In genomic region chr17:5506553-5506952, GRCm38 (mm10) we compare ENCODE assay signal across 10 mouse cellular contexts. TPM values are rescaled to one million over a fixed set of nuclear protein-coding genes. Genes with fewer than 3 reads are reported as not detected.
DNase-seq lines count a peak whose midpoint lies in the region; ATAC-seq lines count a peak whose summit lies in the region.
"Had no signal": no experiment of that assay in that cellular context is flagged by ENCODE, and none has a peak within 500 bp of the region (broad histone marks: within the 10 kb centered on the region; RNA-seq: fewer than 3 reads in every experiment).

No protein-coding gene starts in this region.

- 52% methylated on average over 7 of the region's 7 CpGs for WGBS in hindbrain, embryonic 14.5 days
- 74% methylated on average over 7 of the region's 7 CpGs for WGBS in hindbrain, embryonic 10.5 days
- WGBS in neural tube, embryonic 14.5 days, result 56% methylated on average over 7 of the region's 7 CpGs
- WGBS in neural tube, embryonic 15.5 days, result 54% methylated on average over 7 of the region's 7 CpGs
- WGBS in forebrain, embryonic 14.5 days, result 51% methylated on average over 7 of the region's 7 CpGs

- no peak overlapping the region for H3K9ac ChIP-seq in hindbrain, embryonic 14.5 days
- H3K9ac ChIP-seq in neural tube, embryonic 14.5 days (replicated peaks; ENCODE audit: low read depth, low read length), result no peak overlapping the region
- H3K9ac ChIP-seq in neural tube, embryonic 15.5 days (replicated peaks), result no peak overlapping the region
- H3K9ac ChIP-seq in forebrain, embryonic 14.5 days (ENCODE audit: low read length), result no peak overlapping the region
- H3K9ac ChIP-seq: embryonic facial prominence, embryonic 15.5 days had no signal

- H3K9me3 ChIP-seq in hindbrain, embryonic 14.5 days (ENCODE audit: control insufficient read depth, low read length), result no peaks in the 10 kb centered on the region
- no peaks in the 10 kb centered on the region for H3K9me3 ChIP-seq in hindbrain, embryonic 10.5 days
- H3K9me3 ChIP-seq in neural tube, embryonic 14.5 days (ENCODE audit: control insufficient read depth, low read length), result no peaks in the 10 kb centered on the region
- no peaks in the 10 kb centered on the region for H3K9me3 ChIP-seq in neural tube, embryonic 15.5 days (replicated peaks)
- H3K9me3 ChIP-seq in forebrain, embryonic 14.5 days (replicated peaks; ENCODE audit: control insufficient read depth, low read length), result no peaks in the 10 kb centered on the region
- H3K9me3 ChIP-seq: embryonic facial prominence, embryonic 15.5 days had no signal

- no peak overlapping the region for H3K4me2 ChIP-seq in hindbrain, embryonic 14.5 days (replicated peaks)
- no peak overlapping the region for H3K4me2 ChIP-seq in neural tube, embryonic 14.5 days (ENCODE audit: low read depth, low read length)
- H3K4me2 ChIP-seq in neural tube, embryonic 15.5 days, result no peak overlapping the region
- H3K4me2 ChIP-seq in forebrain, embryonic 14.5 days (ENCODE audit: low read length), result no peak overlapping the region
- H3K4me2 ChIP-seq: embryonic facial prominence, embryonic 15.5 days had no signal

- H3K4me3 ChIP-seq in hindbrain, embryonic 14.5 days (replicated peaks; ENCODE audit: low read length), result no peak overlapping the region
- no peak overlapping the region for H3K4me3 ChIP-seq in hindbrain, embryonic 10.5 days
- H3K4me3 ChIP-seq in neural tube, embryonic 14.5 days (ENCODE audit: low read depth, low read length), result no peak overlapping the region
- no peak overlapping the region for H3K4me3 ChIP-seq in neural tube, embryonic 15.5 days (replicated peaks)
- H3K4me3 ChIP-seq in forebrain, embryonic 14.5 days (ENCODE audit: low read depth, low read length), result no peak overlapping the region
- H3K4me3 ChIP-seq: embryonic facial prominence, embryonic 15.5 days had no signal

- no peaks in the 10 kb centered on the region for H3K4me1 ChIP-seq in hindbrain, embryonic 14.5 days (replicated peaks; ENCODE audit: control insufficient read depth, insufficient read depth, low read length)
- peaks cover 9% of the 10 kb centered on the region; the same call in 1 of the 2 replicates for H3K4me1 ChIP-seq in hindbrain, embryonic 10.5 days (replicated peaks)
- no peaks in the 10 kb centered on the region for H3K4me1 ChIP-seq in neural tube, embryonic 14.5 days (ENCODE audit: control insufficient read depth, insufficient read depth, low read length)
- peaks cover 12% of the 10 kb centered on the region; the same call in 1 of the 2 replicates for H3K4me1 ChIP-seq in neural tube, embryonic 15.5 days
- H3K4me1 ChIP-seq in forebrain, embryonic 14.5 days (ENCODE audit: control insufficient read depth, insufficient read depth, low read length), result no peaks in the 10 kb centered on the region

- DNase-seq in hindbrain, embryonic 14.5 days (ENCODE audit: low spot score), result peak; percentile 71
- DNase-seq in hindbrain, embryonic 10.5 days (ENCODE audit: low spot score), result no peak
- DNase-seq in forebrain, embryonic 14.5 days (ENCODE audit: low spot score), result peak; percentile 85
- DNase-seq in right cerebral cortex, postnatal 14 days, result peak; percentile 45
- no peak for DNase-seq in urinary bladder, adult 2 months (ENCODE audit: low spot score)
- no peak for DNase-seq in T-cell, adult 2 months (ENCODE audit: low spot score)
- DNase-seq: layer of hippocampus, postnatal 36 days had no signal

- H3K27ac ChIP-seq in hindbrain, embryonic 14.5 days, result no peak overlapping the region
- no peak overlapping the region for H3K27ac ChIP-seq in hindbrain, embryonic 10.5 days
- H3K27ac ChIP-seq in neural tube, embryonic 14.5 days (ENCODE audit: low read depth, low read length), result no peak overlapping the region
- H3K27ac ChIP-seq in neural tube, embryonic 15.5 days (replicated peaks), result no peak overlapping the region
- H3K27ac ChIP-seq in forebrain, embryonic 14.5 days (ENCODE audit: low read depth, low read length), result peak overlapping the region; percentile 4; the same call in 1 of the 2 replicates
- H3K27ac ChIP-seq: embryonic facial prominence, embryonic 15.5 days had no signal

- no peaks in the 10 kb centered on the region for H3K36me3 ChIP-seq in hindbrain, embryonic 14.5 days (replicated peaks; ENCODE audit: control insufficient read depth, insufficient read depth)
- no peaks in the 10 kb centered on the region for H3K36me3 ChIP-seq in hindbrain, embryonic 10.5 days
- no peaks in the 10 kb centered on the region for H3K36me3 ChIP-seq in neural tube, embryonic 14.5 days (ENCODE audit: control insufficient read depth, insufficient read depth, low read length)
- no peaks in the 10 kb centered on the region for H3K36me3 ChIP-seq in neural tube, embryonic 15.5 days
- no peaks in the 10 kb centered on the region for H3K36me3 ChIP-seq in forebrain, embryonic 14.5 days (ENCODE audit: control insufficient read depth, insufficient read depth, low read length)
- H3K36me3 ChIP-seq: embryonic facial prominence, embryonic 15.5 days had no signal

- no peak for ATAC-seq in hindbrain, embryonic 14.5 days (ENCODE audit: low FRiP score)
- peak; percentile 56; the same call in 1 of the 2 replicates for ATAC-seq in neural tube, embryonic 14.5 days (ENCODE audit: low read depth)
- no peak for ATAC-seq in neural tube, embryonic 15.5 days (ENCODE audit: low FRiP score)
- ATAC-seq in forebrain, embryonic 14.5 days, result peak; percentile 79

- no peaks in the 10 kb centered on the region for H3K27me3 ChIP-seq in hindbrain, embryonic 14.5 days (ENCODE audit: control insufficient read depth, insufficient read depth, low read length)
- H3K27me3 ChIP-seq in hindbrain, embryonic 10.5 days (ENCODE audit: insufficient read depth, poor library complexity, severe bottlenecking), result no peaks in the 10 kb centered on the region
- H3K27me3 ChIP-seq in neural tube, embryonic 14.5 days (ENCODE audit: control insufficient read depth, insufficient read depth, low read length), result no peaks in the 10 kb centered on the region
- no peaks in the 10 kb centered on the region for H3K27me3 ChIP-seq in neural tube, embryonic 15.5 days (replicated peaks)
- no peaks in the 10 kb centered on the region for H3K27me3 ChIP-seq in forebrain, embryonic 14.5 days (replicated peaks; ENCODE audit: control insufficient read depth, insufficient read depth, low read length)
- H3K27me3 ChIP-seq: embryonic facial prominence, embryonic 15.5 days had no signal

RNA-seq across cellular contexts. Expression of gene Zdhhc14, which starts 14.2 kb away (rescaled TPM):
- polyA plus RNA-seq in hindbrain, embryonic 14.5 days (2014; fragmentation: Nextera tagmentation; extraction: Ambion mirVana), result 12.3 and 15.0 TPM in 2 replicates
- polyA plus RNA-seq in hindbrain, embryonic 10.5 days (2016; fragmentation: Nextera tagmentation; extraction: Ambion mirVana), result 1.3 and 2.2 TPM in 2 replicates
- 12.1 and 12.8 TPM in 2 replicates for polyA plus RNA-seq in neural tube, embryonic 14.5 days (2014; fragmentation: Nextera tagmentation; extraction: Ambion mirVana)
- polyA plus RNA-seq in neural tube, embryonic 15.5 days (2015; fragmentation: Nextera tagmentation; extraction: Ambion mirVana), result 11.3 and 13.4 TPM in 2 replicates
- 4.7 and 8.1 TPM in 2 replicates for polyA plus RNA-seq in forebrain, embryonic 14.5 days (2014; fragmentation: Nextera tagmentation; extraction: Ambion mirVana)
- polyA plus RNA-seq in urinary bladder, adult 2 months (2012; rRNA removed), result 4.8 and 8.3 TPM in 2 replicates

Comparison
In these comparisons a context has a peak if more than half of its experiments do, and no peak if none do; other contexts are left out.
1. ATAC-seq: peak in neural tube, embryonic 14.5 days (single experiment) and forebrain, embryonic 14.5 days (single experiment); none in hindbrain, embryonic 14.5 days (single experiment) and neural tube, embryonic 15.5 days (single experiment).
2. DNase-seq: peak in hindbrain, embryonic 14.5 days (single experiment), forebrain, embryonic 14.5 days (single experiment) and right cerebral cortex, postnatal 14 days (single experiment); none in hindbrain, embryonic 10.5 days (single experiment), urinary bladder, adult 2 months (single experiment) and T-cell, adult 2 months (single experiment).